In the genomic region with DNA sequence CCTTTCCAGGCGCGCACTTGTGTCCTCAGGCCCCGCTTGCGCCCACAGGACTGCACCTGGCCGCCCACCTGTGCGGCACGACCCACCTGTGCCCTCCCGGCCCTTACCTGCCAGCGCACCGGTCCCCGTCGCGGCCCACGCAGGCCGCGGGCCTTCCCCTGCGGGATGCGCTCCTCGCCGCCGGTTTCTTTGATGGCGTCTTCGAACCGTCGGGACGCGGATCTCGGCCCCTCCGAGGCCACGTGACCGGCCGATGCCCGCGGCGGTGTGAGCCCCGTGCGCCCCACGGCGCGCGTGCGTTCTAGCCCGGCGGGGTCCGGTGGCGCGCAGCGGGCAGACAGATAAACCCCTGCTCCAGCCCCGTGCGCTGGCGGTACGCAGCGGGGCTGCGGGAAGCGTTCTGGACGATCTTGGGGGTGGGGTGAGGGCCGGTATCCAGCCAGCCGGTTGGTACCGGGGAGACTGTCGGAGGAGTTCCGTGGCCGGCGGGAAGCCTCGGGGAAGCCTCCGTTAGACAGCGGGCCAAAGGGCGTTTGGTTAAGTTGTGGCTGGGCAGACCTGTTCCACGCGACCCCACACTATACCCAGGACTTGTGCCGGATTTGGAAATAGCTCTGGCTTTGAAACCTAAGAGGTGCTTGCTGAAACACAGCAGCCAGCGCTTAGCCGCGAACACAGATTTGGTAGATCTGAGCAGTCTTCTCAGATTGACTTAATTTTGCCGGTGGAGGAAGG, we compare ENCODE assay signal across 8 mouse cellular contexts. TPM values are rescaled to one million over a fixed set of nuclear protein-coding genes. Genes with fewer than 3 reads are reported as not detected.
DNase-seq lines count a peak whose midpoint lies in the region; ATAC-seq lines count a peak whose summit lies in the region.

TSS of gene Tcte2 (minus strand) at position 647 of the 735 bp plus-strand sequence.

- H3K9me3 ChIP-seq in embryonic facial prominence, embryonic 10.5 days: no peaks in the 10 kb centered on the region
- H3K9me3 ChIP-seq in heart, embryonic 10.5 days: no peaks in the 10 kb centered on the region; the same call in 1 of the 2 replicates
- no peaks in the 10 kb centered on the region for H3K9me3 ChIP-seq in liver, embryonic 12.5 days (replicated peaks)
- H3K9me3 ChIP-seq in neural tube, embryonic 12.5 days: no peaks in the 10 kb centered on the region

- H3K9ac ChIP-seq in liver, embryonic 12.5 days: peak within 1 kb of the TSS; percentile 61
- peak within 1 kb of the TSS; percentile 91 for H3K9ac ChIP-seq in neural tube, embryonic 12.5 days

- peak within 1 kb of the TSS; percentile 91 for H3K27ac ChIP-seq in embryonic facial prominence, embryonic 10.5 days (replicated peaks)
- H3K27ac ChIP-seq in heart, embryonic 10.5 days: peak within 1 kb of the TSS; percentile 94
- peak within 1 kb of the TSS; percentile 54 for H3K27ac ChIP-seq in liver, embryonic 12.5 days
- H3K27ac ChIP-seq in neural tube, embryonic 12.5 days: peak within 1 kb of the TSS; percentile 82

- under 1% methylated on average over 74 of the region's 74 CpGs for WGBS in embryonic facial prominence, embryonic 10.5 days
- WGBS in heart, embryonic 10.5 days: under 1% methylated on average over 74 of the region's 74 CpGs
- WGBS in liver, embryonic 12.5 days (ENCODE audit: insufficient replicate concordance): 1% methylated on average over 74 of the region's 74 CpGs
- WGBS in neural tube, embryonic 12.5 days: under 1% methylated on average over 72 of the region's 74 CpGs

- H3K4me1 ChIP-seq in embryonic facial prominence, embryonic 10.5 days: peaks cover 23% of the 10 kb centered on the region
- peaks cover 36% of the 10 kb centered on the region for H3K4me1 ChIP-seq in heart, embryonic 10.5 days
- peaks cover 8% of the 10 kb centered on the region; the same call in 1 of the 2 replicates for H3K4me1 ChIP-seq in liver, embryonic 12.5 days
- H3K4me1 ChIP-seq in neural tube, embryonic 12.5 days: peaks cover 21% of the 10 kb centered on the region

- peak; percentile 28 for DNase-seq in CD4-positive, CD25-positive, alpha-beta regulatory T cell, adult 2 months (ENCODE audit: low read depth, low spot score)
- DNase-seq in adipocyte (ENCODE audit: low spot score): peak; percentile 30
- peak; percentile 68 for DNase-seq in embryonic facial prominence, embryonic 10.5 days (ENCODE audit: low spot score)
- no peak for DNase-seq in heart, embryonic 10.5 days (ENCODE audit: low spot score)
- DNase-seq in kidney, adult 8-10 months: peak; percentile 38 to 47

- ATAC-seq in liver, embryonic 12.5 days: peak; percentile 20
- peak; percentile 41 for ATAC-seq in neural tube, embryonic 12.5 days (ENCODE audit: low FRiP score, low read depth)
- ATAC-seq in monocyte, adult 5-6 weeks (replicated peaks; ENCODE audit: insufficient number of reproducible peaks, low FRiP score, low TSS enrichment, poor library complexity, severe bottlenecking): no peak

- H3K4me2 ChIP-seq in liver, embryonic 12.5 days: peak within 1 kb of the TSS; percentile 69
- H3K4me2 ChIP-seq in neural tube, embryonic 12.5 days (replicated peaks): peak within 1 kb of the TSS; percentile 99

- H3K4me3 ChIP-seq in embryonic facial prominence, embryonic 10.5 days: peak within 1 kb of the TSS; percentile 92
- H3K4me3 ChIP-seq in heart, embryonic 10.5 days: peak within 1 kb of the TSS; percentile 96
- H3K4me3 ChIP-seq in liver, embryonic 12.5 days: peak within 1 kb of the TSS; percentile 64
- peak within 1 kb of the TSS; percentile 99 for H3K4me3 ChIP-seq in neural tube, embryonic 12.5 days

- H3K36me3 ChIP-seq in embryonic facial prominence, embryonic 10.5 days (replicated peaks): no peaks in the 10 kb centered on the region
- no peaks in the 10 kb centered on the region for H3K36me3 ChIP-seq in heart, embryonic 10.5 days
- H3K36me3 ChIP-seq in liver, embryonic 12.5 days: no peaks in the 10 kb centered on the region
- no peaks in the 10 kb centered on the region for H3K36me3 ChIP-seq in neural tube, embryonic 12.5 days

- H3K27me3 ChIP-seq in embryonic facial prominence, embryonic 10.5 days (replicated peaks; ENCODE audit: low read depth, poor library complexity, severe bottlenecking): 0 out of 2 replicates have a peak, but pooled peaks cover 12% of the 10 kb centered on the region
- no peaks in the 10 kb centered on the region for H3K27me3 ChIP-seq in heart, embryonic 10.5 days (ENCODE audit: insufficient read depth, poor library complexity, severe bottlenecking)
- peaks cover 67% of the 10 kb centered on the region for H3K27me3 ChIP-seq in liver, embryonic 12.5 days (replicated peaks)
- no peaks in the 10 kb centered on the region for H3K27me3 ChIP-seq in neural tube, embryonic 12.5 days (replicated peaks)

RNA-seq across cellular contexts. Expression of gene Tcte2, which starts in this region (rescaled TPM):
- polyA plus RNA-seq in embryonic facial prominence, embryonic 10.5 days (2016; fragmentation: Nextera tagmentation; extraction: Ambion mirVana): 2.8 and 3.3 TPM in 2 replicates
- 3.3 and 3.7 TPM in 2 replicates for polyA plus RNA-seq in heart, embryonic 10.5 days (2016; fragmentation: Nextera tagmentation; extraction: Ambion mirVana)
- polyA plus RNA-seq in liver, embryonic 12.5 days (2016; fragmentation: Nextera tagmentation; extraction: Ambion mirVana): 0.33 and 0.49 TPM in 2 replicates
- polyA plus RNA-seq in neural tube, embryonic 12.5 days (2016; fragmentation: Nextera tagmentation; extraction: Ambion mirVana): 12.7 and 16.9 TPM in 2 replicates
- total RNA-seq in monocyte, adult 5-6 weeks (2017): 0.39 TPM in 1 of 3 replicates, not detected in the others

Comparison
In these comparisons a context has a peak if more than half of its experiments do, and no peak if none do; other contexts are left out.
1. Peak in ATAC-seq, H3K4me3 ChIP-seq, H3K27ac ChIP-seq, H3K9ac ChIP-seq and H3K4me2 ChIP-seq in liver, embryonic 12.5 days; RNA of the gene not detected or under 1 TPM.